Mouse (Mus musculus) adrenal gland, adult (tissue): ENCODE results near the gene Otop1.

Source experiments
- DNase-seq, 2 experiments: peaks; one replicate each; pipeline ENCODE4 v3.0.0; 2022 to 2023; ENCODE audit warnings: low spot score in 1 of 2; ENCODE audit not compliant: inconsistent age in 2 of 2

Gene Otop1

GRCm38 (mm10) chr5:38275771-38276170 lies at the start of gene Otop1:
TSS of gene Otop1 (plus strand) at chr5:38275972.
- no peak for DNase-seq

GRCm38 (mm10) chr5:38235422-38235821 lies 40.4 kb upstream of the Otop1 start:
- peak; percentile 34 to 77 for DNase-seq

GRCm38 (mm10) chr5:38236627-38237026 lies 39.1 kb upstream of the Otop1 start:
- no peak for DNase-seq

- no peak for DNase-seq
These were observed 34.9 kb upstream of the Otop1 start for GRCm38 (mm10) chr5:38240727-38241472.

DNA sequence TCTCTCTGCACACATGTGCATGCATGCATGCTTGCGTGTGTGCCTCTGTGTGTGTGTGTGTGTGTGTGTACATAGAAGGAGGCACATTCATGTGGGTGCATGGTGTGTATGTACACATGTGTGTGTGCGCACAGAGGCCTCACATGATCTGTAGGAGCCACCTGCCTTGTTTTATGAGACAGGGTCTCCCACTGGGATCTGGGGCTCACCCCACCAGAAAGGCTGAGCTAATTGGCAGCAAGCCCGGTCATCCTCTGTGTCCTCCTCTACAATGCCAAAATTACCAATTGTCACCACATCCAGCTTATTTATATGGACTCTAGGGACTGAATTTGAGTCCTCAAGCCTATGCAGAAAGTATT lies 34.3 kb upstream of the Otop1 start:
- DNase-seq, result no peak

DNA sequence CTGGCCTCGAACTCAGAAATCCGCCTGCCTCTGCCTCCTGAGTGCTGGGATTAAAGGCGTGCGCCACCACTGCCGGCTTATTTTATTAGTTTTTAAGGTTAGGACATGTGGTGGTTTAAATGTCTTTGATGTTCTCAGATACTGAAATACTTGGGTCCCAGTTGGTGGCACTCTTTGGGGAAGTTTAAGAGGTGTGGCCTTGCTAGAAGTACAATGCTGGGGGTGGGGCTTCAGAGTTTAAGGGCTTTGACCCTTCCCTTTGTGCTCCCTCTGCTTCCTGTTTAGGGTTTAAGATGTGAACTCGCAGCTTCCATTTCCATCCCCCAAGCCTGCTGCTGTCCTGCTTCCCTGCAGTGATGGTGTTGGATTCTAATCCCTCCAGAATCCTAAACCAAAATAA lies 33.8 kb upstream of the Otop1 start:
- DNase-seq, result no peak

DNA sequence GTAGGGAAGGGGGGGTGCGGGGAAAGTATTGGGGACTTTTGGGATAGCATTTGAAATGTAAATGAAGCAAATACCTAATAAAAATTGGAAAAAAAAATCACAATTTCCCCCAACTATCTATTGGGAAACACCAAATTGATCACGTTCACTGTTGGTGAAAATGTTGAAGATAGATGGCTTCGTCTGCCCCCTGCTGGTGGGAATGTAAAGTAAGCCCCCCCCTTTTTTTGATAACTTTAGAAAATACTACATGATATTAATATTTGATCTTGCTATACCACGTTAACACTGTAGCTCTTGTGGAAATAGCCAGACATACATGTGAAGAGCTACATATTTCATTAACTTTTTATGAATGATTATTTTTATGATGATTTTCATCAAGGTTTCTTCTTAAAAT lies 20.6 kb upstream of the Otop1 start:
- DNase-seq, result no peak

DNA sequence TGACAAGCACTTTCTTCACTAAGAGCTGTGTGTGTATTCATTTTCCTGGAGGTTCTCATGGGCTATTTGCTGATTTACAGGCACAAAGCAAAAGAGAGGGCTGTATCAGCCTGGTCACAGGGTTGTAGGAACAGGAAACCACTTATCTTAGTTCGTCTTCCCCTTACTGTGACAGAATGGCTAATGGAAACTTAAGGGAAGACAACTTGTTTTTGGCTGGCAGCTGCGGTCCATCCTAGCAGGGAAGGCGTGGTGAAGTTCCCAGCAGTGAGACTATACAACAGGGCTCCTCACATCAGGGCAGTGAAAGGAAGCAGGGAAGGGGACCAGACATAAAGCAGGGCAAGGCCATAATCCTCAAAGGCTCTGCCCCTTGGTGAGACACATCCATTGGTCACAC lies 20.1 kb upstream of the Otop1 start:
- no peak for DNase-seq

DNA sequence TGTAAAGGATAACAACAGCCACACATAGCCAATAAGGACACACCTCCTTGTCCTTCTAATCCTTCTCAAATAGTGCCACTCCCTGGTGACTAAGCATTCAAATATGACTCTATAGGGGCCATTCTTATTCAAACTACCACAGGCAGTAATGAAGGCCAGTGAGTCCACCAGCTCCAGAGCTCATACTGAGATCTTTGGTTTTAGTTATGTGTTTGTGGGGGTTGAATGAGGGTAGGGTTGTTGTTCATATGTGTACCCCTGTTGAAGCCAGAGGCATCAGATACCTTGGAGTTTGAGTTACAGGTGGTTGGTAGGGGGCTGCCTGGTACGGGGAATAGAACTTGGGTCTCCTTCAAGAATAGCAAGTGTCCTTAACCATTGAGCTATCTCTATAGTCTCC lies 19.2 kb upstream of the Otop1 start:
- no peak for DNase-seq

- DNase-seq, result no peak
These were observed 17.6 kb upstream of the Otop1 start for GRCm38 (mm10) chr5:38258034-38258772.

- no peak for DNase-seq
These were observed 17.0 kb upstream of the Otop1 start for GRCm38 (mm10) chr5:38258773-38259146.

DNA sequence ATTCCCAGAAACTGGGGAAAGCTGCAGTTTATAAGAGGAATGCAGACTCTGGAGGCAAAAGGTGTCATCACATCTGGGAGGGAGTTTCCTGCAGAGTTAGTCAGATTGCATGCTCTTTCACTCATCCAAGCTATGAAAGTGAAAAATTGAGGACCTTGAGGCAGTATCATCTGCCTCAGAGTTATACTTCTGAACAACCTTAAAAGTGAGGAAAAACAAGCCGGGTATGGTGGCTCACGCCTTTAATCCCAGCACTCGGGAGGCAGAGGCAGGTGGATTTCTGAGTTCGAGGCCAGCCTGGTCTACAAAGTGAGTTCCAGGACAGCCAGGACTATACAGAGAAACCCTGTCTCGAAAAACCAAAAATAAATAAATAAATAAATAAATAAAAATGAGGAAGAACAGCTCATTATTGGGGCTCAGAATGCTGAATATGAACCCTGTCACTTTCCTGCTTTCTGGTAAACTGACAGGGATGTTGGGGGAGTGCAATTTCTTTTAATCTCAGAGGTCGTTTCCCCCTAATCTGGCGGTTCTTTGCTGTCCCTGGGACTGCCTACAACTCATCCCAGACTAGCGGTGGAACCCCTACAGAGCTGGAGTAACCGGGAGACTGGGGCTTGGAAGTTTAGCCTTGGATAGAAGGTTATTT lies 16.2 kb upstream of the Otop1 start:
- peak in 1 of 2 experiments; percentile 39 for DNase-seq

DNA sequence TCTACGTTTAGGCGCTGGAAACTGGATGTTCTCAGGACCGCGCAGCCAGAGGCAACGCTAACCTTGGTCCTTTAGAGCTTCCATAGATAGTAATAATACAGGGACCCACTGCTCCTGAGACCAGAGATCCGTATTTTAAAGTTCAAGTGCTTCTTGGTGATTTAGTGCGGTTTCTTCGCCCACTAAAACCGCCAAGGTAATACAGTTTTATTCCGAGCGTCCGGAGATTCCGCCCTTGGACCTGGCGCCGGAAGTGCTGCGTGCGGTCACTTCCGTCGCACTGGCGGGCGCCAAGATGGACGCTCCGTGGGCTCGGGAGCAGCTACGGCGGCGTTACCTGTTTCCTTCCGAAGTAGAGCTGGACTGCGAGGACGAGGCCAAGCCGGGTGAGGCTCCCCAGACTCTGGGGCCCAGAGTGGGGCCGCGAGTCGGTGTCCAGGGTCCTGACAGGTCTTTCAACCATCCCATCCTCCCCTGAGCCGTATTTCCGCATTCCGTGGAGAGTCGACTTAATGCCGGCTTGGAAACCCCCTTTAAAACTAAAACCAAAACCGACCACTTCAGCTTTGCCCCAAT lies 15.6 kb upstream of the Otop1 start, which contains the start of gene Tmem128:
Gene Tmem128 (plus strand): TSS at position 79 of the 576 bp plus-strand sequence.
- DNase-seq, result peak; percentile 76 to 93

DNA sequence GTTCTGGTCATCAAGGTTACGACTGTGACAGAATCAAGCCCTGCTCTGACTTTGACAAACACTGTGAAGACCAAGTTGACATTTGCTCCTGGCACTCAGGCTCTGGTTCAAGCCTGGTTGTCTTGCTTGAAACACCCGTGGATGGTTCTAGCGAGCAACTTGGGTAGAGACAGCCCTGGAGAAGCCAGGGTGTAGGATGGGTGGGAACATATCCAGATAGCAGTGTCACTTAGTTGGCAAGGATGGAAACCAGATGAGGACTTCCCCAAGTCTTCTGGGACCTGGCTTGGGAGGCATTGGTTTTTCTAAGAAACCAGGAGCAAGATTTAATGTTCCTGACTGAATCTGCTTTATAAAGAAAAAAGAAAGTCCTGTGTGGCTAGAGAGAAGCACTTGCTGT lies 4.8 kb upstream of the Otop1 start:
- DNase-seq, result no peak

DNA sequence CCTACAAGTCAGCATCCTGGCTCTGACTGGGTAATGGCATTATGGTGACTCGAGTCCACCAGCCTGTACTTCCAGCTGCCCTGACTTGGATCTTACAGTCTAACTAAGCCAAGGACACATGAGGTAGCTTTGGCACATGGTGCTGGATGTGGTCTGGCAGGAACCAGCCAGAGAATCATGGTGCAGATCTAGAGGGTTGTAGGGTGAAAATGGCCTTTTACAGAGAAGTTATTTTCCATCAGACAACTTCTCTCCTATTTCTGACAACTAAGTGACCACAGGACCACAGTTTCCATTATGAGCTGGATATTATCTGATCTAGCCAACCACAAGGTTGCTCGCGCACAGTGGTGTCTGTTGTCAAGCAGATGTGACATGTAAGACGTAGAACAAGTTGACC lies 1.9 kb upstream of the Otop1 start:
- DNase-seq, result no peak

GRCm38 (mm10) chr5:38276451-38276850 lies 679 bp downstream of the Otop1 start:
- DNase-seq, result no peak

- DNase-seq, result peak in 1 of 2 experiments; percentile 34
These were observed 1.5 kb downstream of the Otop1 start for GRCm38 (mm10) chr5:38277098-38277866.

DNA sequence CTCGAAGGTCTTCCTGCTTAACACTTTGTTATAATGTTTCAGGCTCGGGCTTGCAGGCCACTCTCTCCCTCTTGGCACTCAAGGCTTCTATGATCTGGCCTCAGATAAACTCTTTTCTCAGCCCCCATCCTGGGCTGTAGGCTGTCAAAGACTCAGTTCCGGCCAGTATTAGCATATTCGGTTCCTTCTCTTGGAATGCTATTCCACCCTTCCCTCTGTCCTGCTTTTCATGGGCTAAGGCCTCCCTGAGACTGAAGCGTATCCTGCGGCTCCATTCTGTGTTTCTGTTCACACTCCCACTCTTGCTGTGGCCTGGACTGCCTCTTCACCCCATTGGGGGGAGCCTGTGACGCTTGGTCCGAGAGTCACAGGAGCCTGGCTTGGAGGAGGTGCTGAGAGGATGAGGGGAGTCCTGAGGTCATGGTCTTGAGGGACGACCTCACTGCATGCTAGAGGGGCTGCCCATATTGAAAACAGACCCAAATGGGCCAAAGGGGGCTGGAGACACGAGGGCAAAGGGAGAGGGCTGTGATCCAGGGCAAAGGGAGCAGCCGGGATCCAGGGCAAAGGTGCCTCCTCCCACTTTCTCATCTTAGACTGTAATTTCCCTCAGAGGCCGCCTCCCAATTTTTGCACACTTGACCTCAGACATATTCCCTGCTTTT lies 2.3 kb downstream of the Otop1 start:
- DNase-seq, result peak in 1 of 2 experiments; percentile 51

DNA sequence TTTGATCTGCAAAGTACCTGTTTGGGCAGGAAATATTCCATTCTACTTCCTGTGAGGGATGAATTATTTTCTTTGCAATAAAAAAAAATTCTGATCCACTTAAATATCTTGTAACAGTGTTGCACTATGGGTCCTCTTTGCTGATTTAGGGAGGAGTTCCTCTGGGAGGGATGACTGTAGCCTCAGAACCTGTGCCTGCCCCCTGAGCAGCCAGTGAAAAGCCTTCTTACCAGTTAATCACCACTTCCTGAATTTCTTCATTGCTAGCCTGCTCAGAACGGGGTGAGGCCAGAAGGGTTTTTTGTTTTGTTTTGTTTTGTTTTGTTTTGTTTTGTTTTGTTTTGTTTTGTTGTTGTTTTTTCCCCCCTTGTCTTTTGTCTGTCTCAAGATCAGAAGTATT lies 4.3 kb downstream of the Otop1 start:
- no peak for DNase-seq

DNA sequence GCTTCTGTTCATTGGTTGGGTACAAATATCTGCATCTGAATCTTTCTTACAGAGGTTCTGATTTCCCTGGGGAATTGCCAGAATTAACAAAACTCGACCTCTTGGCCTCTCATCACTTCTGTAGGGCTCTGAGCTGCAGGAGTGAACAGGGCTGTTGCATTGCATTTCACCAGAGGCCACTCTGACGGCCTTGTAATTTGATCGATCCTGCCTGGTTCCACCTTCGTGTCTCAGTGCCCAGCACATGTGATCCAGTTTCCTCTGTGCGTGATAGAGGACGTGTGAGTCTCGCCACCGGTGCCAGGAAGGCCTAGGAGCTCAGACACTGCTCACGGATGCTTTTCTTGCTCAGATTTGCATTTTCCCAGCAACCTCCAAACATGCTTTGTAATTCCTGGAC lies 10.0 kb downstream of the Otop1 start:
- DNase-seq, result no peak
